Mouse (Mus musculus): ENCODE results near the gene Lrrc8c. TPM values are rescaled to one million over a fixed set of nuclear protein-coding genes. Genes with fewer than 3 reads are reported as not detected.

Lrrc8c gene
- 17.9 and 20.7 TPM in 2 replicates for polyA plus RNA-seq (2015; fragmentation: Nextera tagmentation; extraction: Ambion mirVana)

DNA sequence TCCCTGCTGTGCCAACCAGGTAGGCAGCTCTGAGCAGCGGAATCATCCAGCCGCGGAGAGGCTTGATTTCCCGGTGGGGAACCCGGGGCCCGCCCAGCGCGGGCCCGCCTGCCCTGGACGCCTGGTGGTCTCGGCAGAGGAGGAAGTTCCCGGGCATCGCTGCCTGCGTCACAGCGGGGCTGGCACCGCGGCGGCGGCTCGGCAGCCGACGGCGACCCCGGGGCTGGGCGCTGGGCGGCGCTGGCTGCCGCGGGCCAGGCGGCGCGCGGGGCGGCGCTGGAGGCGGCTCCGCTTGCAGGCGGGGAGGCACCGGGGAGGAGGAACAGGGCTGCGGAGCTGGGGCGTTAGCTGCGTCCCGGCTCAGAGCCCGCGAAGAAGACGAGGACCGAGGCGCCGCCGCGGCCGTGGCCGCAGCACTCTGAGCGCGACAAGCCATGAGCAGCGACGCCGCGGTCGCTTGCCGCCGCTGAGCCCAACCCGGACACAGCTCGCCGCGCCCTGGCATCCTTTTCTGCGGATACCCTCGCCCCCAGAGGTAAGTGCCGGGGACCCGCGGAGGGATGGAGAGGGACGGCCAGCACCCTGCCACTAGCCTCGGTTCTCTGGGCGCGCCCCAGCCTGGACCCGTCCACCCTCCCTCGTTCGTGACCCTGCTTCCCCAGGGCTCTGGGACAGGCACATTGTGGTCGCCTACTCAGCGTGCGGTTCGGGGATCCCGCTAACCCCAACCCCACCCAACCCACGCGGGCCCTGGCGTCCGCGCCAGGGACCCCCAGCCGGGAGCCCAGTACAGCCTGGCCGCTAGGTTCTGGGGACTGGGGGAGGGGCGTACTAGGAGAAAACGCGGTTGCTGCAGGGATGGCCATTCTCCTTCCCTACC is at the start of gene Lrrc8c:
Lrrc8c (plus strand) TSS at position 293 of the 880 bp plus-strand sequence.
- H3K27ac ChIP-seq = peak within 1 kb of the TSS; percentile 83
- H3K36me3 ChIP-seq = no peaks in the 10 kb centered on the region
- H3K4me2 ChIP-seq = peak within 1 kb of the TSS; percentile 90
- H3K9ac ChIP-seq = peak within 1 kb of the TSS; percentile 58
- under 1% methylated on average over 86 of the region's 93 CpGs for WGBS
- H3K4me1 ChIP-seq = peaks cover 13% of the 10 kb centered on the region
- peak within 1 kb of the TSS; percentile 64 for H3K4me3 ChIP-seq
- H3K27me3 ChIP-seq = no peaks in the 10 kb centered on the region
- ATAC-seq (ENCODE audit: insufficient number of reproducible peaks, low FRiP score, low TSS enrichment, low read depth) = peak; percentile 92
- H3K9me3 ChIP-seq = no peaks in the 10 kb centered on the region

DNA sequence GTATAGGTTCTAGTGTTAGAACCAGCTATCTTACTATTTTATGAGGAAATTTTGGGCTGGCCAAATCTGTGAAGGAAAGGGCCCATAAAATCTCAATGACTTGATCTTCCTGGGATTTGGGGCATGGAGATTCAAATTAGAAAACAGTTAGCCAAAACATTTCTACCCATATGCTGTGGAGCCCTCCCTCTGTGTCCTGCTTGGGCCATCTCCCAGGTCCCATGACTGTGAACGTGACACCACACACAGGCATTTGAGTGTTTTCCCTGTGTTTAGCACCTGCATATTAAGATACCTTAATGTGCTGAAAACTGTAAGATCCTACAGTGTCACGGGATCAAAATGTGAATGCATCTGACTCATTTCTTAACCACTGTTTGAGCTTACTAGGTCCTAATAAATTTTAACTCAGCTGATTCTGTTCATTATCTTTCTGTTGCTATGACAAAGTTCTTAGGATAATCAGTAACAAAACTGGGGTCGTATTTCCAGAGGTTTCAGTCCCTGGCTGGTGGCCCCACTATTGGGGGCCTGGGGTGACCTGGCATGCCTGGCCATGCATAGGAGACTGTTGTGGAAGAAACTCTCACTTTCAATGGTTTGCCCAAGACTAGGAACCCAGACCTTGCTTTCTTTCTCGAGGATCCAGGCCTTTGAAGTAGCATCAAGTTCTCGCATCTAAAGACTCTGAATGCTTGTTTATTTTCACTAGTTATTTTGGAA is 46.0 kb upstream of the Lrrc8c start:
- no peaks in the 10 kb centered on the region for H3K9me3 ChIP-seq
- ATAC-seq (ENCODE audit: insufficient number of reproducible peaks, low FRiP score, low TSS enrichment, low read depth) = no peak
- no peaks in the 10 kb centered on the region for H3K36me3 ChIP-seq
- no peak overlapping the region for H3K4me3 ChIP-seq
- no peaks in the 10 kb centered on the region for H3K4me1 ChIP-seq
- H3K27me3 ChIP-seq = no peaks in the 10 kb centered on the region
- no peak overlapping the region for H3K4me2 ChIP-seq
- WGBS = 53% methylated on average over 5 of the region's 5 CpGs
- H3K27ac ChIP-seq = no peak overlapping the region
- no peak overlapping the region for H3K9ac ChIP-seq

- no peak for ATAC-seq (ENCODE audit: insufficient number of reproducible peaks, low FRiP score, low TSS enrichment, low read depth)
- H3K9ac ChIP-seq = no peak overlapping the region
- no peaks in the 10 kb centered on the region for H3K9me3 ChIP-seq
- H3K4me1 ChIP-seq = no peaks in the 10 kb centered on the region
- H3K36me3 ChIP-seq = peaks cover 23% of the 10 kb centered on the region
- no peak overlapping the region for H3K4me3 ChIP-seq
- WGBS = 79% methylated on average over 9 of the region's 9 CpGs
- no peak overlapping the region for H3K27ac ChIP-seq
- H3K4me2 ChIP-seq = no peak overlapping the region
- no peaks in the 10 kb centered on the region for H3K27me3 ChIP-seq
Measured at GRCm38 (mm10) chr5:105477527-105477926, 41.7 kb upstream of the Lrrc8c start.

DNA sequence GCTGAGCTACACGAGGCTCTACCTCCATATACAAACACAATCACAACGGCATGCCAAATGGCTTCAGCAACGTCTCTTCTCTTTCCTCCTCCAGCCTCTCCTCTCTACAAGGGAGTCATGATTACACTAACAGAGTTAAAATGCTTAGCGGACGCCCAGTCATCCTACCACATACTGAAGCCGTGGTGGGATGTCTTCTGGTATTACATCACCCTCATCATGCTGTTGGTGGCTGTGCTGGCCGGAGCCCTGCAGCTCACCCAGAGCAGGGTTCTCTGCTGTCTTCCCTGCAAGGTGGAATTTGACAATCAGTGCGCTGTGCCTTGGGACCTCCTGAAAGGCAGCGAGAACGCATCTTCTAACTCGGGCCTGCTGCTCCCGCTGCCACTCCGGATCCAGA is 39.5 kb upstream of the Lrrc8c start:
- 88% methylated on average over 13 of the region's 13 CpGs for WGBS

GRCm38 (mm10) chr5:105480561-105480960 is 38.6 kb upstream of the Lrrc8c start:
- Histone ChIP-seq H3K9ac (no peak overlapping the region), H3K9me3 (no peaks in the 10 kb centered on the region), H3K27ac (no peak overlapping the region), H3K4me3 (no peak overlapping the region), H3K27me3 (no peaks in the 10 kb centered on the region), H3K4me1 (no peaks in the 10 kb centered on the region), H3K4me2 (no peak overlapping the region), H3K36me3 (peaks cover 23% of the 10 kb centered on the region)
- no peak for ATAC-seq (ENCODE audit: insufficient number of reproducible peaks, low FRiP score, low TSS enrichment, low read depth)
- WGBS = 91% methylated on average over 17 of the region's 17 CpGs

More for the DNA sequence above, 39.5 kb upstream of the Lrrc8c start:
- no peaks in the 10 kb centered on the region for H3K4me1 ChIP-seq
- ATAC-seq (ENCODE audit: insufficient number of reproducible peaks, low FRiP score, low TSS enrichment, low read depth) = no peak
- H3K36me3 ChIP-seq = peaks cover 23% of the 10 kb centered on the region
- H3K27ac ChIP-seq = no peak overlapping the region
- no peaks in the 10 kb centered on the region for H3K9me3 ChIP-seq
- no peak overlapping the region for H3K4me3 ChIP-seq
- no peak overlapping the region for H3K9ac ChIP-seq
- no peaks in the 10 kb centered on the region for H3K27me3 ChIP-seq
- H3K4me2 ChIP-seq = no peak overlapping the region

- Histone ChIP-seq H3K27ac (no peak overlapping the region), H3K4me1 (no peaks in the 10 kb centered on the region), H3K4me2 (no peak overlapping the region), H3K9me3 (no peaks in the 10 kb centered on the region), H3K36me3 (peaks cover 23% of the 10 kb centered on the region), H3K27me3 (no peaks in the 10 kb centered on the region), H3K9ac (no peak overlapping the region), H3K4me3 (no peak overlapping the region)
- ATAC-seq (ENCODE audit: insufficient number of reproducible peaks, low FRiP score, low TSS enrichment, low read depth) = no peak
- WGBS = 72% methylated on average over 2 of the region's 2 CpGs
Measured at GRCm38 (mm10) chr5:105483632-105484031, 35.6 kb upstream of the Lrrc8c start.

DNA sequence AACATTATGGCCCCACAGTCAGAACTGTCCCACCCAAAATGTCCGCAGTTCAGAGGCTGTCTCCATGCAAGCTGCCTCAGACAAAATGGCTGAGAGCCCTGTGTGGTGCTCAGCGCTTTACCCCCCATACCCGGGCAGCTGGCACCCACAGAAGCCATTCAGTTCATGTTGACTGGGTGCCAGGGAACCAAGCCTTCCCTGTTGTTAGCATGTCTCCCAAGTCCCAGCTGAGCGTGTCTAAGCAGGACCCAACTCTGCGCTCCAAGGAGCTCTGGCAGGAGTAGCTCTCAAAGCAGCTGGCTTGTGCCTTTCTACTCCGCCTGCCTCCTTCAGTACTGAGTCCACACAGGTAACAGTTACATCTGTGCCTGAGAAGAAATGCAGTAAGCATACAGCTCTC is 34.9 kb upstream of the Lrrc8c start:
- Histone ChIP-seq H3K4me3 (no peak overlapping the region), H3K27ac (no peak overlapping the region), H3K4me1 (no peaks in the 10 kb centered on the region), H3K9ac (no peak overlapping the region), H3K4me2 (no peak overlapping the region), H3K9me3 (no peaks in the 10 kb centered on the region), H3K27me3 (no peaks in the 10 kb centered on the region), H3K36me3 (peaks cover 23% of the 10 kb centered on the region)
- WGBS = 82% methylated on average over 6 of the region's 6 CpGs
- ATAC-seq (ENCODE audit: insufficient number of reproducible peaks, low FRiP score, low TSS enrichment, low read depth) = no peak

GRCm38 (mm10) chr5:105484891-105485290 is 34.3 kb upstream of the Lrrc8c start:
- Histone ChIP-seq H3K4me3 (no peak overlapping the region), H3K4me1 (no peaks in the 10 kb centered on the region), H3K27me3 (no peaks in the 10 kb centered on the region), H3K27ac (no peak overlapping the region), H3K9me3 (no peaks in the 10 kb centered on the region), H3K36me3 (peaks cover 18% of the 10 kb centered on the region), H3K4me2 (no peak overlapping the region), H3K9ac (no peak overlapping the region)
- no peak for ATAC-seq (ENCODE audit: insufficient number of reproducible peaks, low FRiP score, low TSS enrichment, low read depth)
- 96% methylated on average over 14 of the region's 14 CpGs for WGBS

DNA sequence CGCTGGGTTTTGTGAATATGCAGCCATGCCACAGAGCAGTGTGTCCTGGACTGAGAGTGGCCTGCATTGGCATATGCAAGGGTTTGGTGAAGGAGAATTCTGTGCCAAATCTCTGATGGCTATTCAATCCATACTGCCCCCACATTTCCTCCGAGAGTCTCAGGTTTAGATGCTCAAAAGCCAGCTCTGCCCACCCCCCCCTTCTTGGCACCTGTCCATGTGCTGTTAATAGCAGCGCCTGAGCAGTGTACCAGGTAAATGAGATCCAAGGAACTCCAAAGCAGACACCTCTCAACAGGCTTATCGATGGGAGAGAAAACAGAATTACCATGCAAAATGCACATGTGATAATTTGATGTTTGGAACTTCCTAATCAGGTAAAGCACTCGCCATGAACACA is 29.0 kb upstream of the Lrrc8c start:
- Histone ChIP-seq H3K27me3 (no peaks in the 10 kb centered on the region), H3K4me1 (peaks cover 27% of the 10 kb centered on the region), H3K27ac (no peak overlapping the region), H3K36me3 (no peaks in the 10 kb centered on the region), H3K9me3 (no peaks in the 10 kb centered on the region), H3K4me3 (no peak overlapping the region), H3K4me2 (no peak overlapping the region), H3K9ac (no peak overlapping the region)
- 70% methylated on average over 5 of the region's 5 CpGs for WGBS
- ATAC-seq (ENCODE audit: insufficient number of reproducible peaks, low FRiP score, low TSS enrichment, low read depth) = no peak

DNA sequence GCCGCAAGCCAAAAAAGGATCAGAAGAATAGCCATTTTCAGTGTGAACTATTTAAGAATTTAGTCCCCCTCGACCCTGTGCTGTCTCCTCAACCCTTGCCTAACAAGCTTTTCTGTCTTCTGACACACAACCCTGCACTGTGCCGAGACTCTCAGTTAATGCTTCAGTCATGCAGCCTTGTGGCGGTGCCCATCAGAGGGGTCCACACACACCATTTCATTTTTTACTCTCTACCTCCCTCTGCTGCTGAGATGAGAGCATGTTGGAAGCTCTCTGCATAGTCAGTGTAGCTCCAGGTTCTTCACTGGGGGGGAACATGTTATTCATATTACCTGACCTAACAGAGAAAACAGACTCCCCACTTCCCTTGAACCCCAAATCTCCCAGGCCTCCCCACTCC is 27.8 kb upstream of the Lrrc8c start:
- Histone ChIP-seq H3K36me3 (no peaks in the 10 kb centered on the region), H3K4me2 (no peak overlapping the region), H3K4me1 (peaks cover 34% of the 10 kb centered on the region), H3K9ac (no peak overlapping the region), H3K4me3 (no peak overlapping the region), H3K27ac (no peak overlapping the region), H3K27me3 (no peaks in the 10 kb centered on the region), H3K9me3 (no peaks in the 10 kb centered on the region)
- 59% methylated on average over 4 of the region's 4 CpGs for WGBS
- peak; percentile 51; the same call in 1 of the 2 replicates for ATAC-seq (ENCODE audit: insufficient number of reproducible peaks, low FRiP score, low TSS enrichment, low read depth)

DNA sequence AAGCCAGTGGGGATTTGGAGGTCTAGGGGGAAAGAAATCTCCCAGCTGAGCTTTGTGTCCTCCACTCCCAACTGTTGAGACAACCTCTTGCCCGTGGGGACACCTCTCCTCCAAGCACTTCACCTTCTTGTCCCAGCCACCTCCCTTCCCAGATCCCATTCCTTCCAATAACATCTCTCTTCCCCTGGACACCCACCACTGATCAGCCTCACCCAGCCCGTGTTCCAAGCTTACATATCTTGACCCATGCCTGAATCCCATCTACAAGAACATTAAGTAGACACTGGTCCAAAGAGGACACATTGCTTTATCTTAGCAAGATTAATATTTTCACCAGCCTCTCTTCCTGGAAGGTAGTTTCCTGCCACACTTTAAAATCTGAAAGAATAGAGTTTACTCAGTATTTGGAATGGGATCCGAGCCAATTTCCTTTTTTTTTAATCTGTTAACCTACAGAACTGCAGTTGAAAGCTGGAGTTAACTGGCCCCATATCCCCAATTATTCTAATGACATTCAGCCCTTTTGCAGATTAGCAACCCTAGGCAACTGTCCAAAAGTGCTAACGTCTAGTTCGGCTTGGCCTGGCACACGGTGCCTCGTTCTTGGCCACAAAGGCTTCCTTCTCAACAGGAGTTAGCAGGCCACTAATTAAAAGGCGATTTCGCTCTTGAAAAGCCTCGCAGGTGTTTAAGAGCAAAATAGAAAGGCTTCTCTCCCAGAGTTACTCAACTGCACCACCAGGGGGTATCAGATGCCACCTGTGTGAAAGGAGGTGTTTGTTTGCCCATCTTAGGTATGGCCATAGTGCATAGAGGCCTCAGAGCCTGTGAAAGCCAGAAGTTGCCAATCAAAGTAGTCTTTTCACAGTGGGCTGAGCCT is 26.6 kb upstream of the Lrrc8c start:
- H3K4me3 ChIP-seq = no peak overlapping the region
- WGBS = 25% methylated on average over 10 of the region's 10 CpGs
- ATAC-seq (ENCODE audit: insufficient number of reproducible peaks, low FRiP score, low TSS enrichment, low read depth) = no peak
- no peak overlapping the region for H3K9ac ChIP-seq
- peaks cover 34% of the 10 kb centered on the region for H3K4me1 ChIP-seq
- H3K4me2 ChIP-seq = no peak overlapping the region
- no peaks in the 10 kb centered on the region for H3K36me3 ChIP-seq
- no peak overlapping the region for H3K27ac ChIP-seq
- H3K9me3 ChIP-seq = no peaks in the 10 kb centered on the region
- no peaks in the 10 kb centered on the region for H3K27me3 ChIP-seq

Data from limb, embryonic 15.5 days (tissue).